Mouse (Mus musculus) gastrocnemius, adult 2 months (tissue): ENCODE results near the gene Smtnl2. TPM values are rescaled to one million over a fixed set of nuclear protein-coding genes. Genes with fewer than 3 reads are reported as not detected.

Experiments
- DNase-seq: peaks from one replicate; pipeline ENCODE4 v3.0.0; 2022
- H3K27ac ChIP-seq: fragments of 200-600 bp; 2 replicates; pipeline ENCODE4 v1.8.1; 2022; ENCODE audit warnings: mild to moderate bottlenecking
- H3K4me3 ChIP-seq: fragments of 200-600 bp; 2 replicates; pipeline ENCODE4 v1.8.1; 2022; ENCODE audit warnings: mild to moderate bottlenecking, moderate library complexity
- CTCF ChIP-seq: fragments of 200-600 bp; IDR thresholded peaks from 2 replicates; pipeline ENCODE4 v1.8.1; 2022; ENCODE audit warnings: antibody characterized with exemption, mild to moderate bottlenecking, moderate library complexity
- intact Hi-C: fragments of 180-260 bp; cut with DNase I; formaldehyde crosslinking; loops from one replicate; pipeline ENCODE4 v1.15.1; 2025
- total RNA-seq, 2 experiments: library from RNA; stranded (reverse); gene quantifications; 2 replicates each; pipeline ENCODE4 v1.2.3; 2021

The Smtnl2 gene
- total RNA-seq, 2 experiments from 2014 or later = 238 to 342 TPM

GRCm38 (mm10) chr11:72393243-72393642 is 18.3 kb downstream of the Smtnl2 start:
- Histone ChIP-seq H3K27ac (peak overlapping the region; percentile 92), H3K4me3 (peak overlapping the region; percentile 41)
- TF ChIP-seq CTCF = no peak
- peak; percentile 9 for DNase-seq
- intact Hi-C loops = no loop called here

GRCm38 (mm10) chr11:72391181-72391580 is 20.3 kb downstream of the Smtnl2 start:
- DNase-seq = peak; percentile 25
- no peak for TF ChIP-seq CTCF
- Histone ChIP-seq H3K27ac (peak overlapping the region; percentile 92), H3K4me3 (no peak overlapping the region)
- intact Hi-C loops = no loop called here

GRCm38 (mm10) chr11:72389407-72390142 is 21.9 kb downstream of the Smtnl2 start:
- no peak for TF ChIP-seq CTCF
- DNase-seq = peak; percentile 74
- Histone ChIP-seq H3K27ac (peak overlapping the region; percentile 92), H3K4me3 (peak overlapping the region; percentile 23; the same call in 1 of the 2 replicates)
- intact Hi-C loops = no loop called here

- peak; percentile 81 for DNase-seq
- TF ChIP-seq CTCF = no peak
- no peak overlapping the region for H3K4me3 ChIP-seq
- intact Hi-C loops = no loop called here
- peak overlapping the region; percentile 92 for H3K27ac ChIP-seq
Observed at GRCm38 (mm10) chr11:72388113-72388529, 23.4 kb downstream of the Smtnl2 start.

GRCm38 (mm10) chr11:72379351-72379750 is 32.2 kb downstream of the Smtnl2 start:
- H3K27ac ChIP-seq = peak overlapping the region; percentile 89
- no peak for TF ChIP-seq CTCF
- intact Hi-C loops = no loop called here
- DNase-seq = peak; percentile 73
- no peak overlapping the region for H3K4me3 ChIP-seq

- H3K27ac ChIP-seq = peak overlapping the region; percentile 89
- intact Hi-C loops = no loop called here
- peak; percentile 81 for DNase-seq
- no peak overlapping the region for H3K4me3 ChIP-seq
- TF ChIP-seq CTCF = no peak
Observed at GRCm38 (mm10) chr11:72378222-72378621, 33.3 kb downstream of the Smtnl2 start.

- peak overlapping the region; percentile 89 for H3K27ac ChIP-seq
- intact Hi-C loops = no loop called here
Observed at GRCm38 (mm10) chr11:72376562-72376961, 35.0 kb downstream of the Smtnl2 start.

GRCm38 (mm10) chr11:72369904-72370672 is 41.4 kb downstream of the Smtnl2 start:
- Histone ChIP-seq H3K4me3 (peak overlapping the region; percentile 44), H3K27ac (peak overlapping the region; percentile 83)
- intact Hi-C loops = loop anchor here (1.0 kb wide), 1 partner anchor 58 kb away; no protein-coding TSS in a partner anchor
- peak; percentile 60 for TF ChIP-seq CTCF
- peak; percentile 68 for DNase-seq

More at GRCm38 (mm10) chr11:72376562-72376961, 35.0 kb downstream of the Smtnl2 start:
- H3K4me3 ChIP-seq = no peak overlapping the region
- no peak for DNase-seq
- no peak for TF ChIP-seq CTCF

- intact Hi-C loops = no loop called here
- peak overlapping the region; percentile 15 for H3K4me3 ChIP-seq
- TF ChIP-seq CTCF = no peak
- DNase-seq = peak; percentile 58
- peak overlapping the region; percentile 72 for H3K27ac ChIP-seq
Observed at GRCm38 (mm10) chr11:72367934-72368674, 43.4 kb downstream of the Smtnl2 start.

- TF ChIP-seq CTCF = no peak
- intact Hi-C loops = no loop called here
- no peak for DNase-seq
- Histone ChIP-seq H3K4me3 (no peak overlapping the region), H3K27ac (no peak overlapping the region)
Observed at GRCm38 (mm10) chr11:72366126-72366525, 45.4 kb downstream of the Smtnl2 start.

GRCm38 (mm10) chr11:72364526-72364925 is 47.0 kb downstream of the Smtnl2 start:
- no peak for TF ChIP-seq CTCF
- H3K4me3 ChIP-seq = no peak overlapping the region
- intact Hi-C loops = no loop called here
- no peak overlapping the region for H3K27ac ChIP-seq
- no peak for DNase-seq

- intact Hi-C loops = no loop called here
- TF ChIP-seq CTCF = no peak
- H3K4me3 ChIP-seq = no peak overlapping the region
- DNase-seq = no peak
- no peak overlapping the region for H3K27ac ChIP-seq
Observed at GRCm38 (mm10) chr11:72363523-72364240, 47.8 kb downstream of the Smtnl2 start.
